Mouse (Mus musculus) small intestine, adult 2 months (tissue): Measurements from ENCODE around the gene Atg2b.

Source experiments
- CTCF ChIP-seq: fragments of 200-500 bp; IDR thresholded peaks from 2 replicates; pipeline ENCODE4 v1.5.1; 2012; ENCODE audit warnings: low read depth, mild to moderate bottlenecking, control low read depth, inconsistent platforms, low read length, moderate library complexity, mixed read lengths; ENCODE audit not compliant: insufficient replicate concordance, insufficient read length; ENCODE audit errors: extremely low read depth
- POLR2A ChIP-seq: fragments of 200-500 bp; IDR thresholded peaks from 2 replicates; pipeline ENCODE4 v1.6.1; 2012; ENCODE audit warnings: low read depth, mild to moderate bottlenecking, control low read depth, inconsistent platforms, low read length, moderate library complexity

- TF ChIP-seq POLR2A (no peak), CTCF (no peak)
These were observed 6.2 kb downstream of the Atg2b start for GRCm38 (mm10) chr12:105678762-105679161.
